Mouse (Mus musculus): ENCODE measurements around the gene Mif4gd. TPM values are rescaled to one million over a fixed set of nuclear protein-coding genes. Genes with fewer than 3 reads are reported as not detected.

Mif4gd gene
- total and polyA plus RNA-seq, 3 experiments: 42.0 to 62.9 TPM; not detected in 1

- no peaks in the 10 kb centered on the region for H3K27me3 ChIP-seq (ENCODE audit: control insufficient read depth in 1 of 2, insufficient read depth in 2 of 2, low read length in 2 of 2)
- H3K36me3 ChIP-seq (ENCODE audit: control insufficient read depth in 1 of 2, insufficient read depth in 2 of 2, low read length in 2 of 2): peaks cover 0 to 4% of the 10 kb centered on the region in 2 experiments; a peak in 2 of 4 replicates
- H3K79me2 ChIP-seq (ENCODE audit: control insufficient read depth, insufficient read depth, low read length, poor library complexity): peaks cover 5% of the 10 kb centered on the region
- no peak overlapping the region for H3K4me3 ChIP-seq (ENCODE audit: control insufficient read depth in 1 of 2, insufficient read depth in 1 of 2, low read depth in 2 of 2, low read length in 2 of 2)
- no peak for TF ChIP-seq USF2 (IDR thresholded peaks at IDR 0.05; ENCODE audit: borderline replicate concordance in 1 of 2, insufficient read depth in 1 of 2, low read depth in 1 of 2, low read length in 2 of 2)
- no peak for TF ChIP-seq POLR2AphosphoS5 (IDR thresholded peaks at IDR 0.05; ENCODE audit: borderline replicate concordance, low read depth, low read length)
- no peak for TF ChIP-seq POLR2AphosphoS2 (IDR thresholded peaks at IDR 0.05; ENCODE audit: low read length)
- TF ChIP-seq TCF12 (IDR thresholded peaks at IDR 0.05; ENCODE audit: low read depth, low read length): no peak
- no peak for TF ChIP-seq SIN3A (IDR thresholded peaks at IDR 0.05; ENCODE audit: low read length)
- no peak for TF ChIP-seq UBTF (IDR thresholded peaks at IDR 0.05; ENCODE audit: borderline replicate concordance, insufficient read depth, low read depth, low read length)
- TF ChIP-seq ZKSCAN1 (IDR thresholded peaks at IDR 0.05; ENCODE audit: low read depth, low read length): no peak
- TF ChIP-seq USF1 (IDR thresholded peaks at IDR 0.05; ENCODE audit: low read depth, low read length): no peak
- TF ChIP-seq MAZ (IDR thresholded peaks at IDR 0.05; ENCODE audit: low read depth, low read length): no peak
- TF ChIP-seq EP300 (IDR thresholded peaks at IDR 0.05; ENCODE audit: low read depth in 1 of 2, low read length in 2 of 2): no peak
- TF ChIP-seq KAT2A (conservative IDR thresholded peaks at IDR 0.05; ENCODE audit: low read depth, low read length): no peak
- no peak for TF ChIP-seq ZC3H11A (IDR thresholded peaks at IDR 0.05; ENCODE audit: low read depth, low read length)
- no peak for TF ChIP-seq MXI1 (IDR thresholded peaks at IDR 0.05; ENCODE audit: low read depth, low read length)
- TF ChIP-seq JUND (IDR thresholded peaks at IDR 0.05; ENCODE audit: low read depth, low read length): no peak
- no peak for TF ChIP-seq NRF1 (IDR thresholded peaks at IDR 0.05; ENCODE audit: insufficient read depth, low read depth, low read length, poor library complexity, severe bottlenecking)
- no peak for TF ChIP-seq E2F4 (IDR thresholded peaks at IDR 0.05; ENCODE audit: borderline replicate concordance, low read depth, low read length)
- TF ChIP-seq BHLHE40 (IDR thresholded peaks at IDR 0.05; ENCODE audit: borderline replicate concordance, low read depth, low read length): no peak
- no peak for TF ChIP-seq CTCF (IDR thresholded peaks at IDR 0.05 in 2 of 3, conservative IDR thresholded peaks at IDR 0.05 in 1 of 3; ENCODE audit: control insufficient read depth in 1 of 3, insufficient read depth in 1 of 3, low read depth in 2 of 3, low read length in 3 of 3, poor library complexity in 1 of 3, severe bottlenecking in 1 of 3)
- H3K9ac ChIP-seq (ENCODE audit: control insufficient read depth, low read depth, low read length, poor library complexity, severe bottlenecking): no peak overlapping the region
- H3K4me1 ChIP-seq (ENCODE audit: control insufficient read depth in 1 of 2, insufficient read depth in 2 of 2, low read length in 2 of 2): peaks cover 4 to 22% of the 10 kb centered on the region in 2 experiments
- H3K27ac ChIP-seq (ENCODE audit: control insufficient read depth, low read depth, low read length): no peak overlapping the region
- no peaks in the 10 kb centered on the region for H3K9me3 ChIP-seq (replicated peaks; ENCODE audit: insufficient read depth, low read length)
- DNase-seq (ENCODE audit: low read depth, low spot score): no peak
Measured at GRCm38 (mm10) chr11:115632247-115632646, 19.5 kb upstream of the Mif4gd start.

GRCm38 (mm10) chr11:115631505-115631890, 18.7 kb upstream of the Mif4gd start:
- peaks cover 0 to 9% of the 10 kb centered on the region in 2 experiments; a peak in 2 of 4 replicates for H3K36me3 ChIP-seq (ENCODE audit: control insufficient read depth in 1 of 2, insufficient read depth in 2 of 2, low read length in 2 of 2)
- peaks cover 12% of the 10 kb centered on the region for H3K79me2 ChIP-seq (ENCODE audit: control insufficient read depth, insufficient read depth, low read length, poor library complexity)
- peak overlapping the region; percentile 91 for H3K27ac ChIP-seq (ENCODE audit: control insufficient read depth, low read depth, low read length)
- H3K4me3 ChIP-seq (ENCODE audit: control insufficient read depth in 1 of 2, insufficient read depth in 1 of 2, low read depth in 2 of 2, low read length in 2 of 2): peak overlapping the region; percentile 47 to 49
- TF ChIP-seq USF1 (IDR thresholded peaks at IDR 0.05; ENCODE audit: low read depth, low read length) (no peak), SIN3A (IDR thresholded peaks at IDR 0.05; ENCODE audit: low read length) (peak; percentile 59; the same call in 1 of the 2 replicates), CHD2 (IDR thresholded peaks at IDR 0.05; ENCODE audit: low read length) (0 out of 2 replicates have a peak, but pooled peaks have one; percentile 5), MXI1 (IDR thresholded peaks at IDR 0.05; ENCODE audit: low read depth, low read length) (0 out of 2 replicates have a peak, but pooled peaks have one; percentile 15), NRF1 (IDR thresholded peaks at IDR 0.05; ENCODE audit: insufficient read depth, low read depth, low read length, poor library complexity, severe bottlenecking) (no peak), E2F4 (IDR thresholded peaks at IDR 0.05; ENCODE audit: borderline replicate concordance, low read depth, low read length) (no peak), MAZ (IDR thresholded peaks at IDR 0.05; ENCODE audit: low read depth, low read length) (no peak), MAX (IDR thresholded peaks at IDR 0.05; ENCODE audit: low read length) (0 out of 2 replicates have a peak, but pooled peaks have one; percentile 1), TBP (IDR thresholded peaks at IDR 0.05; ENCODE audit: low read depth, low read length) (peak; percentile 2; the same call in 1 of the 2 replicates), CTCF (IDR thresholded peaks at IDR 0.05 in 2 of 3, conservative IDR thresholded peaks at IDR 0.05 in 1 of 3; ENCODE audit: control insufficient read depth in 1 of 3, insufficient read depth in 1 of 3, low read depth in 2 of 3, low read length in 3 of 3, poor library complexity in 1 of 3, severe bottlenecking in 1 of 3) (peak; percentile 68 to 83 (median 72)), RAD21 (IDR thresholded peaks at IDR 0.05; ENCODE audit: low read depth, low read length) (peak; percentile 73), MYB (IDR thresholded peaks at IDR 0.05; ENCODE audit: low read depth, low read length) (no peak), HCFC1 (IDR thresholded peaks at IDR 0.05; ENCODE audit: low read depth, low read length) (no peak), ZC3H11A (IDR thresholded peaks at IDR 0.05; ENCODE audit: low read depth, low read length) (peak; percentile 78), SMC3 (IDR thresholded peaks at IDR 0.05; ENCODE audit: low read depth, low read length) (peak; percentile 80)
- H3K9ac ChIP-seq (ENCODE audit: control insufficient read depth, low read depth, low read length, poor library complexity, severe bottlenecking): peak overlapping the region; percentile 63
- peaks cover 6 to 29% of the 10 kb centered on the region in 2 experiments for H3K4me1 ChIP-seq (ENCODE audit: control insufficient read depth in 1 of 2, insufficient read depth in 2 of 2, low read length in 2 of 2)
- DNase-seq (ENCODE audit: low read depth, low spot score): peak; percentile 89
- no peaks in the 10 kb centered on the region for H3K9me3 ChIP-seq (replicated peaks; ENCODE audit: insufficient read depth, low read length)
- no peaks in the 10 kb centered on the region for H3K27me3 ChIP-seq (ENCODE audit: control insufficient read depth in 1 of 2, insufficient read depth in 2 of 2, low read length in 2 of 2)

Measured in MEL (cell line).